Mouse (Mus musculus) liver, embryonic 15.5 days (tissue): ENCODE results near the gene Dixdc1. TPM values are rescaled to one million over a fixed set of nuclear protein-coding genes. Genes with fewer than 3 reads are reported as not detected.

Source experiments
- ATAC-seq: fragments of 200-750 bp; cut with Nextera tagmentation; 2 replicates; pipeline ENCODE4 v1.8.0; 2017; ENCODE audit warnings: moderate number of reproducible peaks, mild to moderate bottlenecking, moderate library complexity; ENCODE audit not compliant: insufficient read depth
- H3K27ac ChIP-seq: fragments of 300-500 bp; sonication (generic); replicated peaks from 2 replicates; pipeline ENCODE4 v1.5.1; 2015; ENCODE audit warnings: mild to moderate bottlenecking, inconsistent platforms
- H3K27me3 ChIP-seq: fragments of 300-500 bp; sonication (generic); 2 replicates; pipeline ENCODE4 v1.6.1; 2015; ENCODE audit warnings: mild to moderate bottlenecking, inconsistent platforms
- H3K36me3 ChIP-seq: fragments of 300-500 bp; sonication (generic); replicated peaks from 2 replicates; pipeline ENCODE4 v1.6.1; 2015; ENCODE audit warnings: moderate library complexity, mild to moderate bottlenecking, inconsistent platforms
- H3K4me1 ChIP-seq: fragments of 300-500 bp; sonication (generic); replicated peaks from 2 replicates; pipeline ENCODE4 v1.6.1; 2015; ENCODE audit warnings: inconsistent platforms
- H3K4me2 ChIP-seq: fragments of 300-500 bp; sonication (generic); 2 replicates; pipeline ENCODE4 v1.6.1; 2015; ENCODE audit warnings: moderate library complexity, mild to moderate bottlenecking, inconsistent platforms
- H3K4me3 ChIP-seq: fragments of 300-500 bp; sonication (generic); replicated peaks from 2 replicates; pipeline ENCODE4 v1.5.1; 2015; ENCODE audit warnings: mild to moderate bottlenecking, inconsistent platforms
- H3K9ac ChIP-seq: fragments of 300-500 bp; sonication (generic); 2 replicates; pipeline ENCODE4 v1.6.1; 2015; ENCODE audit warnings: moderate library complexity, mild to moderate bottlenecking, inconsistent platforms
- H3K9me3 ChIP-seq: fragments of 300-500 bp; sonication (generic); replicated peaks from 2 replicates; pipeline ENCODE4 v1.6.1; 2016; ENCODE audit warnings: inconsistent platforms
- WGBS: fragments of 180-500 bp; shearing (Covaris S2); methylation state at CpG from one replicate; pipeline ENCODE4 v1.1.7; 2015; ENCODE audit warnings: mixed read lengths; ENCODE audit not compliant: insufficient replicate concordance; 5-methylcytosine and 5-hydroxymethylcytosine counted together
- polyA plus RNA-seq: library from polyadenylated mRNA; unstranded; fragments of >200 nt; fragmentation: Nextera tagmentation; extraction: Ambion mirVana; gene quantifications from 2 replicates; pipeline ENCODE4 v1.2.1, GENCODE M21; 2015

Gene Dixdc1
- polyA plus RNA-seq, 1 experiment from 2014 or later, result 1.4 TPM

GRCm38 (mm10) chr9:50697706-50698041 lies 41.6 kb downstream of the Dixdc1 start:
- WGBS, result under 1% methylated on average over 12 of the region's 12 CpGs
- Histone ChIP-seq H3K4me2 (peak overlapping the region; percentile 72), H3K27ac (no peak overlapping the region), H3K4me3 (peak overlapping the region; percentile 26), H3K4me1 (peaks cover 24% of the 10 kb centered on the region), H3K9ac (no peak overlapping the region), H3K9me3 (no peaks in the 10 kb centered on the region), H3K36me3 (no peaks in the 10 kb centered on the region), H3K27me3 (peaks cover 85% of the 10 kb centered on the region)
- ATAC-seq, result no peak

DNA sequence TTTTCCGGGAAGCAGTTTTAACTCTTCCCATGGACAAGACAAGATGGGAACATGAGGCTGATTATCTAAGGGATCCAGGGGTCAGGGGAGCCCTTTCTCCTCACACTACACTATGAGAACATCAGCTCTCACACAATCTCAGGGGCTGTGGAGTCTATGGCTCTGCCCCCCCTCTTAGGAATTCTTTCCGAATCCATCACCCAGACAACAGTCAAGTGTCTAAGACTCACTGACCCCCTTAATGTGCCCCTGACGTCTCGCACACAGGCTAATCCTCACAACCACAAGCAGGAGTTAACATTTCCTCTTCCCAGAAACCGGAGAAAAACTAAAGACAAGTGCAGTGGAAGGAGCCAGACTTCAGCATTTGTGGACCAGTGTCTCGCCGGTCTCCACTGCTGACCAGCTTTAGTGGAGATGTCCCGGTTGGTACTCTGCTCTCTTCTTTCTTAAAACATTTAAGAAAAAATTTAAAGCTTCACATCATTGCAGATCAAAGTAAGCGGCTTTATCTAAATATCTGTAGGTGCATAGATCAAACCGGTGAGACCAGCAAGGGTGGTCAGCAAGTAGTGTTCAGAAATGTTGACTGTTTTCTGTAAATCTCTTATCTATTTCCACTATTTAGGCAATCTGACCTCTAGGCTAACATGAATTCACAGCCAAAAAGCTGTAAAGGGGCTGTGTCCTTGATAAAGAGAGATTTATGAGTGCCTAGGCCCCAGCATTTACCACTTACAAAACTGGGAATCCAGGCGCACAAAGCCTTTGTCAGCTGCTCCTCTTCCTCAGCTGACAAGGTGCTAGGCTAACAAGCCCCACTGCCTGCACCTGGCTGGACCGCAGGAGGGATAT lies 42.2 kb downstream of the Dixdc1 start:
- Histone ChIP-seq H3K27me3 (peaks cover 87% of the 10 kb centered on the region), H3K4me2 (peak overlapping the region; percentile 72), H3K9ac (no peak overlapping the region), H3K36me3 (no peaks in the 10 kb centered on the region), H3K4me3 (peak overlapping the region; percentile 26; the same call in 1 of the 2 replicates), H3K9me3 (no peaks in the 10 kb centered on the region), H3K27ac (no peak overlapping the region), H3K4me1 (peaks cover 24% of the 10 kb centered on the region)
- 48% methylated on average over 12 of the region's 12 CpGs for WGBS
- ATAC-seq, result no peak

DNA sequence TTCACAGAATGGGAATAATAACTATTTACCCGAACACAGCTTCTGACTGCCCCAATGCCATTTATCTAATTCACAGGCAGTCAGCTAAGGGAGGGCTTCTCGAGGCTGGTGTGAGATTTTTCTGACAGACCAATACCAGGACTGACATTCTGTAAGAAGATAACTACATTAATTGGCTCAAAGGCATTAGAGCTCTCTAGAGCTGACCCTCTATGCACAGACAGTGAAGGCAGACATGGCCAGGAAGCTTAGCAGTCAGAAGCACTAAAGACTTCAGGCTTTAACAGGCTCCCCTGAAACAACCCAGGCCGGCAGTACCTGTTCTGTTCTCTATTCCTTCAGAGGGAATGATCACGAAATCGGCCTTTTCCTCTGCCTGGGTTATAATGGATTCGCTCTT lies 44.2 kb downstream of the Dixdc1 start:
- no peaks in the 10 kb centered on the region for H3K9me3 ChIP-seq
- no peak overlapping the region for H3K4me3 ChIP-seq
- no peaks in the 10 kb centered on the region for H3K36me3 ChIP-seq
- peaks cover 70% of the 10 kb centered on the region for H3K27me3 ChIP-seq
- no peak overlapping the region for H3K9ac ChIP-seq
- no peak overlapping the region for H3K27ac ChIP-seq
- 53% methylated on average over 6 of the region's 6 CpGs for WGBS
- H3K4me2 ChIP-seq, result no peak overlapping the region
- peaks cover 12% of the 10 kb centered on the region for H3K4me1 ChIP-seq
- ATAC-seq, result no peak

DNA sequence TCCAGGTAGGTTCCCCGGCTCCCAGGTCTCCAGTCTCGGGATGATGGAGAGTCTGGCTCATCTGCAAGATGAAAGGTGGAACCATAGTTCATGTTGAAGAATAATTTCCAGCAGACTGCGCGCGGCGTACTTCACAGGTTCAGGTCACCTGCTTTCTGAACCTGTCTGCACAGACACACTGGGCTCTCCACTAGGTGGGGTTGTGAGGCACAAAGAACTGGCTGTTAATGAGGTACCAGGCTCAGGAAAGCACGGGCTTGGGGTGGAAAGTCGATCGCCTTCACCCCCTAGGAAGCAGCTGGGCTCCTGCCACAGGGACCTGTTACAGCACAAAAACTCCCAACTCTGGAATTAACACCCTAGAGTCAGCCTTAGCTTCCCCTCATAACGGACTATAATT lies 45.7 kb downstream of the Dixdc1 start:
- H3K36me3 ChIP-seq, result no peaks in the 10 kb centered on the region
- peak overlapping the region; percentile 32 for H3K4me3 ChIP-seq
- peaks cover 55% of the 10 kb centered on the region for H3K27me3 ChIP-seq
- ATAC-seq, result peak; percentile 56; the same call in 1 of the 2 replicates
- H3K4me1 ChIP-seq, result peaks cover 6% of the 10 kb centered on the region
- no peaks in the 10 kb centered on the region for H3K9me3 ChIP-seq
- 13% methylated on average over 10 of the region's 10 CpGs for WGBS
- no peak overlapping the region for H3K9ac ChIP-seq
- H3K4me2 ChIP-seq, result peak overlapping the region; percentile 49
- peak overlapping the region; percentile 63 for H3K27ac ChIP-seq

GRCm38 (mm10) chr9:50692626-50693580 lies 46.4 kb downstream of the Dixdc1 start:
- WGBS, result 26% methylated on average over 13 of the region's 13 CpGs
- H3K4me3 ChIP-seq, result peak overlapping the region; percentile 32
- no peaks in the 10 kb centered on the region for H3K36me3 ChIP-seq
- no peaks in the 10 kb centered on the region for H3K4me1 ChIP-seq
- ATAC-seq, result peak; percentile 73
- H3K9ac ChIP-seq, result no peak overlapping the region
- no peaks in the 10 kb centered on the region for H3K9me3 ChIP-seq
- H3K4me2 ChIP-seq, result peak overlapping the region; percentile 49
- H3K27ac ChIP-seq, result peak overlapping the region; percentile 75
- peaks cover 48% of the 10 kb centered on the region for H3K27me3 ChIP-seq

- H3K9me3 ChIP-seq, result no peaks in the 10 kb centered on the region
- no peaks in the 10 kb centered on the region for H3K36me3 ChIP-seq
- H3K4me1 ChIP-seq, result no peaks in the 10 kb centered on the region
- WGBS, result 52% methylated on average over 6 of the region's 6 CpGs
- peaks cover 2% of the 10 kb centered on the region; the same call in 1 of the 2 replicates for H3K27me3 ChIP-seq
- H3K4me3 ChIP-seq, result no peak overlapping the region
- ATAC-seq, result no peak
- no peak overlapping the region for H3K4me2 ChIP-seq
- no peak overlapping the region for H3K27ac ChIP-seq
- H3K9ac ChIP-seq, result no peak overlapping the region
Measured at GRCm38 (mm10) chr9:50686866-50687652, 52.3 kb downstream of the Dixdc1 start.

GRCm38 (mm10) chr9:50681727-50682126 lies 57.6 kb downstream of the Dixdc1 start:
- H3K9ac ChIP-seq, result no peak overlapping the region
- H3K36me3 ChIP-seq, result no peaks in the 10 kb centered on the region
- H3K4me2 ChIP-seq, result no peak overlapping the region
- H3K27me3 ChIP-seq, result no peaks in the 10 kb centered on the region
- no peak overlapping the region for H3K27ac ChIP-seq
- no peak for ATAC-seq
- no peaks in the 10 kb centered on the region for H3K4me1 ChIP-seq
- WGBS, result 50% methylated on average over 7 of the region's 7 CpGs
- H3K4me3 ChIP-seq, result no peak overlapping the region
- no peaks in the 10 kb centered on the region for H3K9me3 ChIP-seq

GRCm38 (mm10) chr9:50679406-50679805 lies 59.9 kb downstream of the Dixdc1 start:
- no peak for ATAC-seq
- WGBS, result 53% methylated on average over 1 of the region's 1 CpGs
- H3K27me3 ChIP-seq, result no peaks in the 10 kb centered on the region
- H3K9ac ChIP-seq, result no peak overlapping the region
- 0 out of 2 replicates have a peak, but pooled peaks cover 4% of the 10 kb centered on the region for H3K36me3 ChIP-seq
- no peak overlapping the region for H3K27ac ChIP-seq
- no peaks in the 10 kb centered on the region for H3K9me3 ChIP-seq
- no peak overlapping the region for H3K4me2 ChIP-seq
- no peak overlapping the region for H3K4me3 ChIP-seq
- H3K4me1 ChIP-seq, result no peaks in the 10 kb centered on the region

DNA sequence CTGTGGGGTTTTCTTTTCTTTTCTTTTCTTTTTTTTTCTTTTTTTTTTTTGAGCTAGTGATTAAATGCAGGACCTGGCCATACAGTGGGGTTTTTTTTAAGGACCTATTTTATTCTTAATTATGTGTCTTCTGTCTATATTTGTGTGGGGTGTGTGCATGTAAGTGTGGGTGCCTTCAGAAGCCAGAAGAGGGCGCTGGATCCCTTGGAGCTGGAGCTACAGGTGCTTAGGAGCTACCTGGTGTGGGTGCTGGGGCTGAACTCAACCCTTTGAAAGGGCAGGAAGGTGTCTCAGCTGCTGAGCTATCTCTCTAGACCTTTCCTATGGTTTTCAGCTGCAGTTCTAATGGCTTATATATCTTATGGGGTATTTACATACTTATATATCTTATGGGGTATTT lies 64.5 kb downstream of the Dixdc1 start:
- WGBS, result 10% methylated on average over 1 of the region's 1 CpGs
- Histone ChIP-seq H3K27ac (no peak overlapping the region), H3K4me2 (no peak overlapping the region), H3K36me3 (0 out of 2 replicates have a peak, but pooled peaks cover 4% of the 10 kb centered on the region), H3K4me3 (no peak overlapping the region), H3K9me3 (no peaks in the 10 kb centered on the region), H3K27me3 (no peaks in the 10 kb centered on the region), H3K9ac (no peak overlapping the region), H3K4me1 (no peaks in the 10 kb centered on the region; the same call in 1 of the 2 replicates)
- no peak for ATAC-seq

GRCm38 (mm10) chr9:50670690-50671089 lies 68.6 kb downstream of the Dixdc1 start:
- peaks cover 4% of the 10 kb centered on the region; the same call in 1 of the 2 replicates for H3K4me1 ChIP-seq
- WGBS, result 22% methylated on average over 5 of the region's 5 CpGs
- no peak overlapping the region for H3K27ac ChIP-seq
- no peaks in the 10 kb centered on the region for H3K36me3 ChIP-seq
- H3K9ac ChIP-seq, result no peak overlapping the region
- H3K4me2 ChIP-seq, result no peak overlapping the region
- no peaks in the 10 kb centered on the region for H3K9me3 ChIP-seq
- H3K4me3 ChIP-seq, result no peak overlapping the region
- H3K27me3 ChIP-seq, result no peaks in the 10 kb centered on the region
- ATAC-seq, result no peak
